Mouse (Mus musculus): ENCODE results near the gene Gpr19. TPM values are rescaled to one million over a fixed set of nuclear protein-coding genes. Genes with fewer than 3 reads are reported as not detected.

The Gpr19 gene
- total and polyA plus RNA-seq, 2 experiments from 2014 or later, result 34.2 to 41.6 TPM

GRCm38 (mm10) chr6:134929926-134930325, 31.5 kb upstream of the Gpr19 start:
- Histone ChIP-seq H3K4me1 (ENCODE audit: insufficient read depth, low read length) (no peaks in the 10 kb centered on the region), H3K9ac (replicated peaks; ENCODE audit: low read length, poor library complexity, severe bottlenecking) (no peak overlapping the region), H3K4me3 (ENCODE audit: low read depth, low read length) (no peak overlapping the region), H3K27me3 (ENCODE audit: insufficient read depth, low read length) (no peaks in the 10 kb centered on the region), H3K9me3 (ENCODE audit: low read length) (no peaks in the 10 kb centered on the region), H3K27ac (ENCODE audit: low read depth, low read length) (no peak overlapping the region), H3K4me2 (ENCODE audit: low read depth, low read length, poor library complexity, severe bottlenecking) (no peak overlapping the region), H3K36me3 (ENCODE audit: insufficient read depth, low read length) (no peaks in the 10 kb centered on the region)
- no peak for ATAC-seq (ENCODE audit: low FRiP score)
- no peak for DNase-seq (ENCODE audit: low spot score)
- no peak for TF ChIP-seq CTCF (IDR thresholded peaks at IDR 0.05)
- 30% methylated on average over 4 of the region's 4 CpGs for WGBS

GRCm38 (mm10) chr6:134928889-134929310, 30.5 kb upstream of the Gpr19 start:
- Histone ChIP-seq H3K4me3 (ENCODE audit: low read depth, low read length) (peak overlapping the region; percentile 66), H3K9ac (replicated peaks; ENCODE audit: low read length, poor library complexity, severe bottlenecking) (peak overlapping the region; percentile 64; the same call in 1 of the 2 replicates), H3K9me3 (ENCODE audit: low read length) (no peaks in the 10 kb centered on the region), H3K27me3 (ENCODE audit: insufficient read depth, low read length) (no peaks in the 10 kb centered on the region), H3K27ac (ENCODE audit: low read depth, low read length) (no peak overlapping the region), H3K4me2 (ENCODE audit: low read depth, low read length, poor library complexity, severe bottlenecking) (peak overlapping the region; percentile 97), H3K36me3 (ENCODE audit: insufficient read depth, low read length) (no peaks in the 10 kb centered on the region), H3K4me1 (ENCODE audit: insufficient read depth, low read length) (no peaks in the 10 kb centered on the region)
- ATAC-seq (ENCODE audit: low FRiP score), result peak; percentile 8; the same call in 1 of the 2 replicates
- under 1% methylated on average over 15 of the region's 15 CpGs for WGBS
- DNase-seq (ENCODE audit: low spot score), result no peak
- TF ChIP-seq CTCF (IDR thresholded peaks at IDR 0.05), result no peak

GRCm38 (mm10) chr6:134928096-134928888, 29.9 kb upstream of the Gpr19 start:
- H3K36me3 ChIP-seq (ENCODE audit: insufficient read depth, low read length), result no peaks in the 10 kb centered on the region
- TF ChIP-seq CTCF (IDR thresholded peaks at IDR 0.05), result no peak
- under 1% methylated on average over 62 of the region's 63 CpGs for WGBS

GRCm38 (mm10) chr6:134927595-134928095, 29.3 kb upstream of the Gpr19 start:
- no peaks in the 10 kb centered on the region for H3K27me3 ChIP-seq (ENCODE audit: insufficient read depth, low read length)
- DNase-seq (ENCODE audit: low spot score), result no peak
- peak overlapping the region; percentile 66 for H3K4me3 ChIP-seq (ENCODE audit: low read depth, low read length)
- peak overlapping the region; percentile 97 for H3K4me2 ChIP-seq (ENCODE audit: low read depth, low read length, poor library complexity, severe bottlenecking)
- 3% methylated on average over 13 of the region's 13 CpGs for WGBS
- no peaks in the 10 kb centered on the region for H3K9me3 ChIP-seq (ENCODE audit: low read length)
- no peaks in the 10 kb centered on the region for H3K36me3 ChIP-seq (ENCODE audit: insufficient read depth, low read length)
- H3K27ac ChIP-seq (ENCODE audit: low read depth, low read length), result peak overlapping the region; percentile 63
- 0 out of 2 replicates have a peak, but pooled peaks have one; percentile 7 for ATAC-seq (ENCODE audit: low FRiP score)
- no peaks in the 10 kb centered on the region for H3K4me1 ChIP-seq (ENCODE audit: insufficient read depth, low read length)
- H3K9ac ChIP-seq (replicated peaks; ENCODE audit: low read length, poor library complexity, severe bottlenecking), result peak overlapping the region; percentile 64
- TF ChIP-seq CTCF (IDR thresholded peaks at IDR 0.05), result no peak

More at GRCm38 (mm10) chr6:134928096-134928888, 29.9 kb upstream of the Gpr19 start:
- DNase-seq (ENCODE audit: low spot score) (peak; percentile 94), ATAC-seq (ENCODE audit: low FRiP score) (peak; percentile 85)
- Histone ChIP-seq H3K27me3 (ENCODE audit: insufficient read depth, low read length) (no peaks in the 10 kb centered on the region), H3K27ac (ENCODE audit: low read depth, low read length) (peak overlapping the region; percentile 63), H3K9me3 (ENCODE audit: low read length) (no peaks in the 10 kb centered on the region), H3K4me2 (ENCODE audit: low read depth, low read length, poor library complexity, severe bottlenecking) (peak overlapping the region; percentile 97), H3K4me1 (ENCODE audit: insufficient read depth, low read length) (no peaks in the 10 kb centered on the region), H3K4me3 (ENCODE audit: low read depth, low read length) (peak overlapping the region; percentile 66), H3K9ac (replicated peaks; ENCODE audit: low read length, poor library complexity, severe bottlenecking) (peak overlapping the region; percentile 64)

GRCm38 (mm10) chr6:134926803-134927594, 28.6 kb upstream of the Gpr19 start:
- Histone ChIP-seq H3K27ac (ENCODE audit: low read depth, low read length) (peak overlapping the region; percentile 63), H3K9me3 (ENCODE audit: low read length) (no peaks in the 10 kb centered on the region), H3K9ac (replicated peaks; ENCODE audit: low read length, poor library complexity, severe bottlenecking) (peak overlapping the region; percentile 64), H3K4me1 (ENCODE audit: insufficient read depth, low read length) (no peaks in the 10 kb centered on the region), H3K36me3 (ENCODE audit: insufficient read depth, low read length) (no peaks in the 10 kb centered on the region), H3K27me3 (ENCODE audit: insufficient read depth, low read length) (no peaks in the 10 kb centered on the region), H3K4me3 (ENCODE audit: low read depth, low read length) (peak overlapping the region; percentile 66), H3K4me2 (ENCODE audit: low read depth, low read length, poor library complexity, severe bottlenecking) (peak overlapping the region; percentile 97)
- peak; percentile 38 for ATAC-seq (ENCODE audit: low FRiP score)
- peak; percentile 61 for DNase-seq (ENCODE audit: low spot score)
- WGBS, result 2% methylated on average over 63 of the region's 63 CpGs
- TF ChIP-seq CTCF (IDR thresholded peaks at IDR 0.05), result no peak
